ENCODE assay signal across 7 mouse cellular contexts in genomic region chr5:81019590-81020254, GRCm38 (mm10). TPM values are rescaled to one million over a fixed set of nuclear protein-coding genes. Genes with fewer than 3 reads are reported as not detected.
DNase-seq lines count a peak whose midpoint lies in the region; ATAC-seq and TF ChIP-seq lines count a peak whose summit lies in the region.

Adgrl3 (plus strand) TSS chr5:81020138.

- peak; percentile 69 for ATAC-seq in intestine, postnatal 0 days
- peak; percentile 85 for ATAC-seq in limb, embryonic 11.5 days (ENCODE audit: insufficient number of reproducible peaks, low FRiP score, low TSS enrichment, low read depth)
- peak; percentile 88 for ATAC-seq in midbrain, embryonic 12.5 days (ENCODE audit: low FRiP score, low read depth)
- ATAC-seq in stomach, embryonic 16.5 days (ENCODE audit: insufficient read depth, low FRiP score) = peak; percentile 89

- H3K9me3 ChIP-seq in intestine, postnatal 0 days (ENCODE audit: control insufficient read depth) = no peaks in the 10 kb centered on the region
- H3K9me3 ChIP-seq in limb, embryonic 11.5 days (ENCODE audit: control insufficient read depth, low read length) = no peaks in the 10 kb centered on the region
- no peaks in the 10 kb centered on the region for H3K9me3 ChIP-seq in midbrain, embryonic 12.5 days
- H3K9me3 ChIP-seq in stomach, embryonic 16.5 days (replicated peaks; ENCODE audit: control insufficient read depth, low read length) = no peaks in the 10 kb centered on the region

- peaks cover 45% of the 10 kb centered on the region for H3K27me3 ChIP-seq in intestine, postnatal 0 days (replicated peaks; ENCODE audit: control insufficient read depth, insufficient read depth, low read length)
- H3K27me3 ChIP-seq in limb, embryonic 11.5 days (ENCODE audit: control insufficient read depth, insufficient read depth, low read length) = no peaks in the 10 kb centered on the region
- H3K27me3 ChIP-seq in midbrain, embryonic 12.5 days = no peaks in the 10 kb centered on the region
- H3K27me3 ChIP-seq in stomach, embryonic 16.5 days (ENCODE audit: control insufficient read depth, insufficient read depth, low read length) = no peaks in the 10 kb centered on the region

- H3K4me3 ChIP-seq in intestine, postnatal 0 days (ENCODE audit: low read depth, low read length) = peak within 1 kb of the TSS; percentile 59
- peak within 1 kb of the TSS; percentile 68 for H3K4me3 ChIP-seq in limb, embryonic 11.5 days (ENCODE audit: low read depth, low read length)
- H3K4me3 ChIP-seq in midbrain, embryonic 12.5 days = peak within 1 kb of the TSS; percentile 62
- peak within 1 kb of the TSS; percentile 70 for H3K4me3 ChIP-seq in stomach, embryonic 16.5 days (replicated peaks; ENCODE audit: low read length)

- peak within 1 kb of the TSS; percentile 96 for H3K4me2 ChIP-seq in intestine, postnatal 0 days (replicated peaks; ENCODE audit: low read depth)
- H3K4me2 ChIP-seq in limb, embryonic 11.5 days (ENCODE audit: low read depth, severe bottlenecking) = peak within 1 kb of the TSS; percentile 90
- peak within 1 kb of the TSS; percentile 87 for H3K4me2 ChIP-seq in midbrain, embryonic 12.5 days (replicated peaks)
- peak within 1 kb of the TSS; percentile 86 for H3K4me2 ChIP-seq in stomach, embryonic 16.5 days (ENCODE audit: low read depth, low read length)

- no peaks in the 10 kb centered on the region for H3K4me1 ChIP-seq in intestine, postnatal 0 days (replicated peaks; ENCODE audit: control insufficient read depth, insufficient read depth, low read length)
- 0 out of 2 replicates have a peak, but pooled peaks cover 5% of the 10 kb centered on the region for H3K4me1 ChIP-seq in limb, embryonic 11.5 days (ENCODE audit: control insufficient read depth, insufficient read depth, low read length)
- peaks cover 26% of the 10 kb centered on the region for H3K4me1 ChIP-seq in midbrain, embryonic 12.5 days
- H3K4me1 ChIP-seq in stomach, embryonic 16.5 days (ENCODE audit: control insufficient read depth, insufficient read depth, low read length) = no peaks in the 10 kb centered on the region

- WGBS in intestine, postnatal 0 days = under 1% methylated on average over 65 of the region's 70 CpGs
- under 1% methylated on average over 26 of the region's 70 CpGs for WGBS in limb, embryonic 11.5 days
- under 1% methylated on average over 52 of the region's 70 CpGs for WGBS in midbrain, embryonic 12.5 days
- under 1% methylated on average over 62 of the region's 70 CpGs for WGBS in stomach, embryonic 16.5 days

- TF ChIP-seq CTCF in intestine, postnatal 0 days (IDR thresholded peaks at IDR 0.05; ENCODE audit: low read depth) = 0 out of 2 replicates have a peak, but pooled peaks have one; percentile 24

- H3K27ac ChIP-seq in intestine, postnatal 0 days (ENCODE audit: low read depth, low read length) = peak within 1 kb of the TSS; percentile 66
- H3K27ac ChIP-seq in limb, embryonic 11.5 days (replicated peaks; ENCODE audit: low read depth, low read length) = peak within 1 kb of the TSS; percentile 93
- peak within 1 kb of the TSS; percentile 97 for H3K27ac ChIP-seq in midbrain, embryonic 12.5 days (replicated peaks)
- peak within 1 kb of the TSS; percentile 79 for H3K27ac ChIP-seq in stomach, embryonic 16.5 days (ENCODE audit: low read length)

- peak within 1 kb of the TSS; percentile 40 for H3K9ac ChIP-seq in intestine, postnatal 0 days (ENCODE audit: low read depth, low read length)
- peak within 1 kb of the TSS; percentile 85 for H3K9ac ChIP-seq in limb, embryonic 11.5 days (ENCODE audit: low read length)
- peak within 1 kb of the TSS; percentile 95 for H3K9ac ChIP-seq in midbrain, embryonic 12.5 days (replicated peaks)
- peak within 1 kb of the TSS; percentile 85 for H3K9ac ChIP-seq in stomach, embryonic 16.5 days (ENCODE audit: low read length)

- peak; percentile 75 for DNase-seq in brain, embryonic 18.5 days (ENCODE audit: low read depth, low spot score)
- DNase-seq in embryo, embryonic 9.5 days (ENCODE audit: extremely low spot score) = peak; percentile 89
- peak; percentile 97 for DNase-seq in heart, adult 11 months
- peak; percentile 91 for DNase-seq in limb, embryonic 11.5 days (ENCODE audit: low spot score)

- no peaks in the 10 kb centered on the region for H3K36me3 ChIP-seq in intestine, postnatal 0 days (ENCODE audit: control insufficient read depth, insufficient read depth)
- H3K36me3 ChIP-seq in limb, embryonic 11.5 days (ENCODE audit: control insufficient read depth, insufficient read depth, low read length) = no peaks in the 10 kb centered on the region
- no peaks in the 10 kb centered on the region for H3K36me3 ChIP-seq in midbrain, embryonic 12.5 days
- no peaks in the 10 kb centered on the region for H3K36me3 ChIP-seq in stomach, embryonic 16.5 days (ENCODE audit: control insufficient read depth, insufficient read depth, low read length)

RNA-seq across cellular contexts. Expression of gene Adgrl3, which starts in this region (rescaled TPM):
- 4.2 and 5.0 TPM in 2 replicates for polyA plus RNA-seq in intestine, postnatal 0 days (2015; fragmentation: Nextera tagmentation; extraction: Ambion mirVana)
- polyA plus RNA-seq in limb, embryonic 11.5 days (2014; fragmentation: Nextera tagmentation; extraction: Ambion mirVana) = 23.9 and 28.9 TPM in 2 replicates
- 40.7 and 45.9 TPM in 2 replicates for polyA plus RNA-seq in midbrain, embryonic 12.5 days (2016; fragmentation: Nextera tagmentation; extraction: Ambion mirVana)
- 16.9 and 17.0 TPM in 2 replicates for polyA plus RNA-seq in stomach, embryonic 16.5 days (2015; fragmentation: Nextera tagmentation; extraction: Ambion mirVana)

Comparison
In these comparisons a context has a peak if more than half of its experiments do, and no peak if none do; other contexts are left out.
1. Peak in every context shown above with its lines: DNase-seq, ATAC-seq, H3K4me3 ChIP-seq and H3K27ac ChIP-seq.
2. H3K9ac ChIP-seq: peak in every context shown above with its lines; median percentile 95 in midbrain, embryonic 12.5 days; 85 in limb, embryonic 11.5 days; 85 in stomach, embryonic 16.5 days; 40 in intestine, postnatal 0 days.